Mouse (Mus musculus) cerebellum, postnatal 36 days (tissue): ENCODE data around the gene Opn4.

Experiments used
- DNase-seq, 2 experiments: peaks; one replicate each; pipeline ENCODE4 v3.0.0; 2021 to 2022; ENCODE audit warnings: mixed read lengths in 2 of 2

Opn4 gene

DNA sequence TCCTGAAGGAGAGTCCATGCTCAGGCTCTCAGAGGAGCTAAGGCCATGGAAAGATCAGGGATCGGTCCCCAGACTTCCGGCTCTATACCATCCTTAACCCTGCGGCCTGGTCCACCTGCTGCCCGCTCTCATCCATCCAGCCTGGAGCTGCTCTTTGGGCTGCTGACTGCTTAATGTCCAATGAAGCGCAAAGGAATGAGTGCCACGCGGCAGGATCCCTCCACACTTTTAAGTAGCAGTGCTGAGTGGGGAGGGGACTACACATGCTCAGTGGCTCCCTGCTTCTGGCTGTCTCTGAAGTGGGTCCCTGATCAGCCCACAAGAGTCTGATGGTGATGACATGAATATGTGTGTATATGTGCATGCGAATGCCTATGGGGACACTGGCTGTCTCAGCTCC is at the start of gene Opn4:
TSS of gene Opn4 (minus strand) at position 202 of the 400 bp plus-strand sequence.
- DNase-seq = no peak

DNA sequence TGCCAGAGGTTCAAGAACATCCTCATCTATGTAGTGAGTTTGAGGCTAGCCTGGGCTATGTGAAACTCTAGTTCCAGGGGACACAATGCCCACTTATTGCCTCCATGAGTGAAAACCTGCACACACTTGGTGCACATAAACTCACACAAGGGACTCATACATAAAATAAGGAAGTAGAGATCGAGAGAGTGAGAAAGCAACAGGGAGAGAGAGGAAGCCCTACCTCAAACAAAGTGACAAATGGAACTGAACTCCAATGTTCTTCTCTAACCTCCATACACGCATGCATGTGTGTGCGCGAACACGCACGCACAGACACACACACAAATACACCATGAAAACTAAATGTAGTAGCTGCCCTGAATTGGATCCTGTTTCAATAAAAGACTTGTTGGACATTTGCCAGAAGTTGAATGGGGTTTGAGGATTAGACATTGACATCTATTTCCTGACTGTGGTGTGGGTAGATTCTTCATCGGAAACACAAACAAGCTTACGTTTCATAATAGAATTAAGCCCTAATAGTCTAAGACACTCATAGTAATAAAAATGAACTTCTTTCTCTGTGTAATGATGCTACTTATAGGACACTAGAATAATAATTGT is 48.0 kb upstream of the Opn4 start:
- DNase-seq = no peak

DNA sequence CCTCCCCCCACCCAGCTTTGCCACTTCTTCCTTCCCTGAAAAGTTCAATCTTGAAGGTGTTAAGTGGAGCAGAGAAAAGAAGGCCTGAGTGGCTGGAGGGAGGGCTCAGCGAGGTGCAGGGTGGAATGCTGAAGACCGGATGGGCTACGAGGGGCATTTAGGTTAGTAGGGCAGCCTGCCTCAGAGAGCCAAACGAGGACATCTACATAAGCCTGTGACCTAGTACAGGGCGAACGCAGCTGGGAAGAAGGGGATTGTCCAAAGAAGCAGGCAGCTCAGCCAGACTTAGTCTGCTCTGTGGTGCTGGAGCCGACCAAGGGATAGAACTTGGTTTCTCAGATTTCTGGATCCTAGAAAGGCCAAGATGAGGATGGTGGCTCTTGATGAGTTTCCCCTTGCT is 44.2 kb upstream of the Opn4 start:
- DNase-seq = no peak

DNA sequence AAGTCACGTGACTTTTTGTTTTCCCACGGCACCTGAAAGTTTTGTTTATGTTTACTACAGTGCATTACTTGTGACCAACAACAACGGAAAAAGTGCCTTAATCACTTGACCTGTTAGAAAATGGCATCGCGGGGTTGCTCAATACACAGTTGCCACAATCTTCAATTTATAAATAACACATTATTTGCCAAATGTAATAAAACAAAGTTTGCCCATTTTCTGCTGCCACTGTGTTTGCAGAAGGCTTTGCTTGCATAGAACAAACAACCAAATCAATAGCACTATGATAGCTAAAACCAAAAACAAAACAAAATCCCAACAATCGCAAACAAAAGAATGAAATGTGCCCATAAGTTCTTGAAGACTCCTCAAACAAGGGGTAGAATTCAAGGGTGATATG is 35.8 kb upstream of the Opn4 start:
- DNase-seq = no peak

DNA sequence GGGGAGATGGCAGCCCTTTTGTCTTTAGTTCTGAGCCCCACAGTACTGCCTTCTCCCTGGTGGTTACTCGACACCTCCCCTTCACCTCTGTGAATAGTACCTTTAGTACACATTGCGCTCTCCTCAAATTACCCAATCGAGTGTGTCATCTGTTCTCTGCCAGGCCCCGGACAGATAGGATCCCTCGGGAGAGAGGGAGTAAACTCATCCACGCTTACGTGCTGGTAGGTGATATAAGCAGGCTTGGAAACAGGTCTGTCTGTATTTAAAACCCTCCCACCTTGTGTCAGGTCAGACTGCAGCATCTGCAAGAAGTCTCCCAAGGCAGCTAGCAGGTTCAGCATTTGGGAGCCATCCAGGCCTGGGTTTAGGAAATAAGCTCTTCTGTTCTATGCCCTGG is 35.2 kb upstream of the Opn4 start:
- no peak for DNase-seq

DNA sequence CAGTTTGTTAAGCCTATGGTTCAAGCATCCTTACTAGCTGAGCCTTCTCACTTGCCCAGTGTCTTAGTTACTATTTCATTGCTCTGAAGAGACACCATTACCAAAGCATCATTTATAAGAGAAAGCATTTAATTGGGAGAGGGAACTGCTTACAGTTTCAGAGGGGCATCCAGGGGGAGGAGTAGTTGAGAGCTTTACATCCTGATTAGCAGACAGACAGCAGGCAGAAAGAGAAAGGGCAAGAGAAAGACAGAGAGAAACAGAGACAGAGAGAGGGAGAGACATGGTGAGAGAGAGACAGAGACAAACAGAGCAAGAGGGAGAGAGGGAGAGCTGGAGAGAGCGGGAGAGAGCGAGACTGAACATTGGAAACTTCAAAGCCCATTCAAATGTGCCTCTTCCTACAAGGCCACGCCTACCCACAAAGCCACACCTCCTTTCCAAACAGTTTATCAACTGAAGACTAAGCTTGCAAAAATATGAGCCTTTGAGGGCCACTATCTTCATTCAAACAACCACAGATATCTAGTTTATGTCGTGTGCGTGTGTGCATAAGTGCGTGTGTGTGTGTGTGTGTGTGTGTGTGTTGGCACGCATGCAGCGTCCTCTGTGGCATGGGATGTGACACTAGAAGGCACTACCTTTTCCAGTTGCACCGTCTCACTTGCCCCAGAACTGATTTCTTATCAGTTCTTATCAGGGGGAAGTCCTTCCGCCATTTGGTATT is 32.9 kb upstream of the Opn4 start:
- DNase-seq = no peak

DNA sequence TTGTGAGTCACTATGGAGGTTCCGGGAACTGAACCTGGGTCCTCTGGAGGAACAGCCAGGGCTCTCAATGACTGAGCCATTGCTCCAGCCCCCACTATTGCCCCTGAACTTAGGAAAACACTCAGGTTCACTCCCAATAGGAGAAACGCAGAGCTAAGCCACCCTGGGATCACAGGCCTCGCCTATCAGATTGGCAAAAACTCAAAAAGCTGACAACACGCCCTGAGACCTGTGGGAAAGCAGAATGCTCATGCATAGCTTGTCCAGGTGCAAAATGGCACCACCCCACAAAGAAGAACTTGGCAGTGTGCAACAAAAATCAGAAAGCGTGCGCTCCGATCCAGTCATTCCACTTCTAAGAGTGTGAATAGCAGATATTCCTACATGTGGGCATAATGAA is 26.9 kb upstream of the Opn4 start:
- DNase-seq = no peak

DNA sequence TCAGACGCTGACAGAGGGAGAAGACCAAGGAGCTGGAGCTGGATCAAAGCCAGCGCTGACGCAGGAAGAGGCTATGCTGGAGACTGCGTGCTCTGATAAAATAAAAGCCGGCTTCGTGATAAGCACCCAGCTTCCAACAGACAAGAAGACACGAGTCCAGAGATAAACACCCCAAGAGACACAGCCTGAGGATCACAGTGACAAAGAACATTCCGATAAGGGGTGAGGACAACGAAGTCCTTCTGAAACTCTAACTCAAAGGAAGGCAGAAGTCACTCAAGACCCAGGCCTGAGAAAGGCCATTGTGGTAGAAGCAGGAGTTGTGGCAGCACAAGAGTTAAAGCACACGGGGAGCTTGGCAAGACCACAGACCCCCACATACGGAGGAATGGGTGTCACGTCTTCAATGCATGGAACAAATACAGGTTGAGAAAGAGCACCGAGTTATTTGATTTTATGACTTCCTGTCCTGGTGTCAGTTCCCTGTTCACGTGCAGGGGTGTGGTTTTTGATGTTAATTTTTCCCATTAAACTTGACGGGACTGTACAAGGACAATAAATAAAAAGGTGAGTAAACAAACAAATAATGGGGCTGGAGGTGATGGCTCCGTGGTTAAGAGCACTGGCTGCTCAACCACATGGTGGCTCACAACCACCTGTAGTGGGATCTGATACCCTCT is 23.7 kb upstream of the Opn4 start:
- no peak for DNase-seq

DNA sequence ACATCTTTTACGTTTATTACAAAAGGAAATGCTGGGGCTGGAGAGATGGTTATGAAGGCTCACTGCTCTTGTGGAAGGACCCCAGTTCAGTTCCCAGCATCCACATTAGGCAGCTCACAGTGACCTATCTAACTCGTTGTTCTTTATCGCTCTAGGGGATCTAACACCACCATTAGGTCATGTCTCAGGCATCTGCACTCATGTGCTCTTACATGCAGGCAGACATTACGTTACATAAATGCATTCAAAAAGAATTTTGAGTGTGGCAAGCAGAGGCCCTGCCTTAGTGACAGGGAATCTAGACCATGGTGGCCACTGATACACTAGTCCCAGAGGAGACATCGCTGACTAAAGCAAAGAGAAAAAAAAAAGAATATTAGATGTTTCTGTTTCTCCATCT is 23.1 kb upstream of the Opn4 start:
- no peak for DNase-seq

DNA sequence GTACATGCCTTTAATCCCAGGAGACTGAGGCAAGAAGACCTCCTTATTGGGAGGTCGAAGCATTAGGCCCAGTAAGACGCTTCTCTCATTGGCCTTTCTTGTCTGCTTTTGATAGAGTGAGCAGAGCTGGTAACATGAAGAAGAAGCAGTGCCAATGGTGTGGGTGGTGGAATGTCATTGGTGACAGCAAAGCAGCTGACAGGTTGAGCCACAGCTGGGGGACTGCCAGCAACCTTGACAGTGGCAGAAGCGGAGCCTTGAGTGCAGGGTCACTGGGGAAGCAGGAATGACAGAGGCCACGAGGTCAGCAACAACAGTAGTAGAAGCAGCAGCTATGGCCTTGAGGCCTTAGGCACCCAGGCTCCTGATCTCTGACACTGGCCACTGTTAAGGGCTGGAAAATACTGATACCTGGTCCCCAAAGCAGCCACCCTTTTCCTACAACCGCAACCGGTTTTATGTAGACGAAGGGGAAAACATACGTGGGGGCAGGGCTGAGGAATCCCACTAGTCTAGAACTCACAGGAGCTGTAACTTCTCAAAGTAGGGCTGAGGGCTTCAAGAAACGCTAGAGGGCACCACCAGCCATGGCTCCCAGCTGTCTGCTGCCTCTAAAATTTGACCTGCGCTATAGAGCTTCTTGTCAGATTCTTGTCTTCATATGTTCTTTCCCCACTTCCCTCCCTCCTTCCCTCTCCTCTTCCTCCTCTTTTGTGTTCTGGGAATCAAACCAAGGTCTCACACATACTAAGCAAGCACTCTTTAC is 20.9 kb upstream of the Opn4 start:
- DNase-seq = peak; percentile 32 to 35

DNA sequence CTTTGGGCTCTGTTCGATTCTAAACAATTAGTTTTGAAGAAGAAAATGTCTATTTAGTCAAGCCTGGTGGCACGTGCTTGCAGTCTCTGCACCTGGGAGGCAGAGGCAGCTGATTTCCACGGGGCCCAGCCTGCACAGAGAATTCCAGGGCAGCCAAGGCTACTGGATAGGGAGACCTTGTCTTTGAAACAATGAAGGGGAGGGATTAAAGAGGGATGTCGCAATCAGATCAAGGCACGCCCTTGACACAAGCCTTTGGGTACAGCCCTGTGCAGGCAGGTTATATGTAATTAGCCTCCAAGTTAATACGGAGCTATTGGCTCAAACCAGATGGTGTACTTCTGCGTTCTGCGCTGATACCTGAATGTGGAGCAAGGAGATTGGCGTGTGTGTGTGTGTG is 18.9 kb upstream of the Opn4 start:
- no peak for DNase-seq

DNA sequence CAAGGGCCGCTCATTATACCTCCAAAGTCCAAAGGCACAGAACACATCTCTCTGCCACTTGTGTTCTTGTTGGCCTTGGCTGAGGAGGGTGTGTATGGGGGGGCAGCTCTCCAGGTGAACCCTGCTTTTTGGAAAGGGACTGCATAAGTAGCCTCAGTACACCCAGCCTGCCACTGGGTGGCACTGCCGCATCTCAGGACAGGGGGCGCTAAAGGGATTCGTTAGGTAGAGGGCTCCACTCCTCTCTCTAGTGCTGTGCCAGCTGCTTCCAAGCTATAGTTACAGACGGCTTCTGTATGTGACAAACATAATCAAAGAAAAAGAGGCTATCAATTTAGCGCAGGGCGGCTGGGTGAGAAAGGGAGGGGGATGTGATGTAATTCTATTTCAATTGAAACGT is 16.9 kb upstream of the Opn4 start:
- DNase-seq = peak; percentile 84 to 86

DNA sequence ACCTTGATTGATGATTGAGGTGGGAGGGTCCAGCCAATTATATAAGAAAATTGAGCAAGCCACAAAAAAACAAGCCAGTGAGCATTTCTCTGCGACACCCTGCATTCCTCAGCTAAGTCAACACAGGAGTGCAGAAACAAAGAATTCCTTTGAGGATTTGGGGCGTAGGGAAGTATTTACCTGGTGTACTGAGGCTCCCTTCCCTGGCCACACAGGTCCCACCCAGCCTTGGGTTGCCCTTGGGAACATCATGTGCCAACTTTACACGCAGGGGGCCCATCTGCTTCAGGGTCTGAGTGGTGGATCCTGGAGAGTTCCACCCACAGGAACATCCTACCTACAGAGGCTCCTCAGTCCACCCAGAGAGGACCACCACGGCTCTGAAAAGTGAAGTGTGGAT is 15.7 kb upstream of the Opn4 start:
- no peak for DNase-seq

DNA sequence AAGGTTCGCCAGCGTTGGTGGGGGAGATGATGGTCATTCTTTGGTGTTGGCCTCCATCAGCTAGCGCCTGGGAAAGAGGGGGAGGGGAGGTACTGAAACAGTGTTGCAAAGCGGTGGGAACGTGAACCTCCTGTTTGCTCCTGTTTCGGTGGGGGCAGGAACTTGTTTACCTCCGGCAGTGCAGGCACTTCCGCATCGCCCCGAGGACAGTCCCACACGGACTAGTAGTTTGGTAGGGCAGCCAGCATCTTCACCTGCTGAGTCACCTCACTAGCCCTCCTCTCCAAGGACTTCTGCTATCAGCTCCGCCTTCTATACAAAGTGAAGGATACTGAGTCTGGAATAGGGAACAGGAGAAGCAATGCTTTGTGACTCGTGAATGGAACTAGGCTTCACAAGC is 15.1 kb upstream of the Opn4 start:
- DNase-seq = no peak

DNA sequence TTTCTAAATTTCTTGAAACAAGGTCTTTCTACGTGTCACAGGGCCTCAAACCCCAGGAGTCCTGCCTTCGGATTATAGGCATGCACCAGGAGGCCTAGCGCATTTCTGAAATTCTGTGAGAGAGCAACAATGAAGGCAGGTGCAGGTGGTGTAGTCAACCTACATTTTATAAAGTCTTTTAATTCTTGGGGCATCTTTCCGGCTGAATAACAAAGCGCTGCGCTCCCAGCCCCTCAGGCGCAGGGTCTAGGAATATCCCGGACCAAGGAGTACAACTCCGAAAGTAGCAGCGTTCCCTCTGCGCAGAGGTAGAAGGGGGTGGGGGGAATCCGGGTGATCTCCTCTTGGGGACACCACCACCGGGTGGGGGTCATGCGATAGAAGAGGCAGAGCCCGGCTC is 14.6 kb upstream of the Opn4 start:
- no peak for DNase-seq

DNA sequence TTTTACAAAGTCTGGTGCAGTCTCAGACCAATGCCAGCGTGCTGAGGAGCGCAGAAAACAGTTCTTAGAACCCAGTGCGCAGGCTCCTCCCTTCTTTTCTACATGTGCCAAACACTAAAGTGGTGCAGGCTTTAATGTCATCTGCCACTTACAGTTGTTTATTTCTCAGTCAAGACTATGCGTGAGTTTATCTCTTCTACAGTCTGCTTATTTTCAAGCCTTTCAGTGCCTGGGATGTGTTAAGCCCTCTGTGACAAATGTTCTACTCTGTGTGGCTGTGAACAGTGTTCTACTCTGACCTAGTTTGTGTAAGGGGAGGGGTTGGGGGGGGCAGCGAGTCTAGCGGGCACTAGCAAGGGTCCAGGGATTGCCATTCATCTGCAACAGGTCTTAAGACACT is 13.6 kb upstream of the Opn4 start:
- no peak for DNase-seq

DNA sequence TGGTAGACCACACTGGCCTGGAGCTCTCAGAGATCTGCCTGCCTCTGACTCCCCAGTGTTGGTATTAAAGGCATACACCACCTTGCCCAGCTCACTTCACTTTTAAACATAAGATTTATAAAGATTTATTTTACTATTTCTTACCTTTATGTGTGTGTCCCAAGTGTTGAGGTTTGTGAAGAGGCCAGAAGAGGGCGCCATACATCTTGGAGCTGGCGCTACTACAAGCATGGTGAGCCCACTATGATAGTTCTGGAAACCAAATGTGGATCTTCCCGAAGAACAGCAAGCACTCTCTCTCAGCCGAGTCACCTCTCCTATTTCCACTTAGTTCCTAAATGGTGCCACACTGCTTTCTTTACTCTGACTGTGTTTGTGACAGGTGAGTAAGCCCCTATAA is 12.3 kb upstream of the Opn4 start:
- DNase-seq = no peak

DNA sequence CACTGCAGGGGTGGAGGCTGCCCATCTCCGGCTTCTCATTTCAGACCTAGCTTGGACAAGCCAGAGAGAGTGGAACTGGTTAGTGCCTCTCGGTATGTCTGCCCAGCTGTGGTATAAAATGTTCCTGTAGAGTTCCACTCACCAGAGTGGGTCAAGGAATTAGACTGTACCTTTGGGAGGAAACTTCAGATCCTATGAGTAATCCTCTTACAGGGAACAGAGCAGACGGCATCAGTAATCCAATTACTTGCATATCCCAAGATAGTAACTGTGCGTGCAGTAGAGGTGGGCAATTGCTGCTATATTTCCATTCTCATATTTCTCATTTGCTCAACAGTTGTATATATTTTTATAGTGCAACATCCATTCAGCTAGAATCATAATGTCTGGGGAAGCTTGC is 11.6 kb upstream of the Opn4 start:
- no peak for DNase-seq

DNA sequence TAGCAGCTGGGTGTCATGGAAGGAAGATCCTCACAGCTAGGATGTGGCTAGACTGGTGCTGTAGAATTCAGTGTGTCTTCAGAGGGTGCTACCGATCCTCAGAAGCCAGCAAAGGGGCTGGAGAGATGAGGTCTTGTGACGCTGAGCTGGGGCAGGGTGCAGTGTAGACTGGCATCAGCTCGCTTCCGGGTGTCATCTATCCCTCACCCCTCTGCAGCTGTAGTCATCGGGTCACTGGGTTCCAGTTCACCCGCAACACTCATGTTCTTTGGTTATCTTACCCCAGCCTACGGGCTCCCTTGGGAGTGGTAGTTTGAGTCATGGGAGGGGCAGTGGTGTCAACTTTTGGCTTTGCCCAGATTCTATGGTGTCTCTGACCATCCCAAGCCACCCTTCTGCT is 2.0 kb upstream of the Opn4 start:
- no peak for DNase-seq

DNA sequence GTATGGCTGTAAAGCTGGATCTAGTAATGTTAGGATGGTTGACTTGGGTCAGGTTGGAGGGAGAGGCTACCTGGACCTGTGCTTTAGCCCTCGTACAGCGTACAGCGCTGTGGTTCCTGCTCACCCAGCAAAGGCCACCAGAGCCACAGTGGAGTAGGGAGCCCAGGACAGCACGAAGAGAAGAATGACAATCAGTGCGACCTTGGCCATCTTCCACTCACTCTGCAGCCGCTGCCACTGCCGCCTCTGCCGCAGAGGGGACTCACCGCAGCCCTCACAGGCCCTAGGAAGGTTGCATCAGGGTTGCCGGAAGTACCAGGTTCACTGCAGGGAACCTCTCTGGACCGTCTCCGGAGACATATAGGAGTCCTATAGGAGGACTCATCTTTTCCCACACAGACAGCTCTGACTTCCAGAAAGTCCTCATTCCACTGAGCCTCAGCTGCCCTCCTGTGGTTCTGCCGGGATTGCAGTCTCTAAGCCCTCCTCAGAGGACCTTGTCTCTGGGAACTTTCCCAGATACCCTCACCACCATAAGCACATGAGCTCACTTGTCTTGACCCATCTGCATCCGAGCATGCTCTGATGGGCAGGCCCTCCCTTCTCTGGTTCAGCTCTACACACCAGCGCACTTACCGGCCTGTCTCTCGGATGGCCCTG is 4.2 kb downstream of the Opn4 start:
- DNase-seq = no peak

DNA sequence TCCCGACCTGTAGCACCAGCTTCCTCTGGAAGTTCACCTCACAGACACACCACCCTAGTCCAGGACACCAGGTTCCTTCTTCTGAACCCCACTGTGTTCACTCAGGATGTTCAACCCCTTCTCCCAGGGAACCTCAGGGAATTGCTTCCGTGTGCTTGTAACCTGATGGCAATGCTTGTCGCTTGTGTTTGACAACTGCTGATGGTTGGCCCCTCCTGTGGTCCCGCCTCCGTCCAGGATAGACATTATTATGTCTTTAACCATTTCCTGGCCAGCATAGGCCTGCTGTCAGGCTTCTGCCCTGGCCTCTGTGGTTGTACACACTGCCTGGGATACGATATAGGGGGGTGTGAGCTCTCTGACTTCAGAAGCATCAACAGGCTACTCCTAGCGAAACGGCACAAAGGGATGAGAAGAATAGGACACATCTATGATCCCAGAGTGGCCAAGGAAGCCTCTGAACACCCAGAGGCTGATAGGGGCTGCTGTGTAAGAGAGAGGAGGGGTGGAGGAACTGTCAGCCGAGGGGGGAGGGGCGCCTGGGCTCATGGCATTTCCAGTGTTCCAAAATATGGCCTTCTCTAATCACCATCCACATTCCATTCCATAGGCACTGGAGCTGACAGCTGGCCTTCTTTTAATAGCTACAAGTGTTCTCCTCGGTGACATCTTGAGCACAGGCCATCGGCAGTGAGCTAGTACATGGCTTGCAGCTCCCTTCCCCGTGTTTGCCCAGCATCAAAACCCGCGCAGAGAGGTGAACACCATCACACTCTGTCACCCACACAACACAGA is 8.0 kb downstream of the Opn4 start:
- no peak for DNase-seq
